Mouse (Mus musculus): Measurements from ENCODE around the gene C1s2.
"Not testable (repeated sequence)": the region's sequence is repeated elsewhere in the genome, so short reads cannot be mapped to it uniquely, and the experiment has no call there.

- TF ChIP-seq CTCF (IDR thresholded peaks at IDR 0.05; ENCODE audit: extremely low read depth, insufficient read depth, insufficient read length, insufficient replicate concordance); POLR2A (IDR thresholded peaks at IDR 0.05; ENCODE audit: low read depth, low read length): not testable (repeated sequence)
Measured at GRCm38 (mm10) chr6:124575155-124575678, 60.7 kb downstream of the C1s2 start.
